Mouse (Mus musculus) forebrain, embryonic 16.5 days (tissue): ENCODE results near the gene Cckbr. TPM values are rescaled to one million over a fixed set of nuclear protein-coding genes. Genes with fewer than 3 reads are reported as not detected.

Source experiments
- polyA plus RNA-seq: library from polyadenylated mRNA; unstranded; fragments of >200 nt; fragmentation: Nextera tagmentation; extraction: Ambion mirVana; gene quantifications from 2 replicates; pipeline ENCODE4 v1.2.1, GENCODE M21; 2015

Gene Cckbr
- polyA plus RNA-seq, 1 experiment from 2014 or later, result 2.6 TPM

Other genes starting within 250 kb of the Cckbr start
- not detected in 2 replicates for gene Olfr685, start 239.7 kb upstream of the Cckbr start, polyA plus RNA-seq
- not detected in 2 replicates for gene Olfr686, start 218.2 kb upstream of the Cckbr start, polyA plus RNA-seq
- gene Olfr688, start 137.6 kb upstream of the Cckbr start, polyA plus RNA-seq, result not detected in 2 replicates
- not detected in 2 replicates for gene Olfr689, start 114.6 kb upstream of the Cckbr start, polyA plus RNA-seq
- not detected in 2 replicates for gene Olfr690, start 91.6 kb upstream of the Cckbr start, polyA plus RNA-seq
- gene Olfr691, start 83.5 kb upstream of the Cckbr start, polyA plus RNA-seq, result 0.22 TPM in 1 of 2 replicates, not detected in the other
- gene Olfr692, start 57.5 kb upstream of the Cckbr start, polyA plus RNA-seq, result not detected in 2 replicates
- gene Gm5901, start 50.7 kb upstream of the Cckbr start, polyA plus RNA-seq, result not detected in 2 replicates
- gene Fam160a2, start 25.7 kb upstream of the Cckbr start, polyA plus RNA-seq, result 50.1 and 53.6 TPM in 2 replicates
- 0.19 TPM in 1 of 2 replicates, not detected in the other for gene Cnga4, start 21.2 kb upstream of the Cckbr start, polyA plus RNA-seq
- gene Cavin3, start 56.6 kb downstream of the Cckbr start, polyA plus RNA-seq, result 24.2 and 28.3 TPM in 2 replicates
- 69.2 and 74.2 TPM in 2 replicates for gene Smpd1, start 128.6 kb downstream of the Cckbr start, polyA plus RNA-seq
- gene Apbb1, start 155.9 kb downstream of the Cckbr start, polyA plus RNA-seq, result 249 and 300 TPM in 2 replicates
- 0.14 TPM in 1 of 2 replicates, not detected in the other for gene Hpx, start 174.4 kb downstream of the Cckbr start, polyA plus RNA-seq
- gene Trim3, start 207.8 kb downstream of the Cckbr start, polyA plus RNA-seq, result 77.5 and 95.0 TPM in 2 replicates
- gene Timm10b, start 214.3 kb downstream of the Cckbr start, polyA plus RNA-seq, result 124 and 125 TPM in 2 replicates
- 84.4 and 86.7 TPM in 2 replicates for gene Arfip2, start 214.7 kb downstream of the Cckbr start, polyA plus RNA-seq
- gene Gm45799, start 214.8 kb downstream of the Cckbr start, polyA plus RNA-seq, result 4.6 and 9.1 TPM in 2 replicates
- gene Dnhd1, start 225.1 kb downstream of the Cckbr start, polyA plus RNA-seq, result 1.0 and 1.3 TPM in 2 replicates